Mouse (Mus musculus) CH12F3 (cell line): ENCODE results near the gene Il1r2.

ENCODE experiments used
- in situ Hi-C: fragments of 300-500 bp; cut with MboI; formaldehyde crosslinking; loops from 2 replicates; pipeline ENCODE4 v1.14.3; 2020; ENCODE audit warnings: low sequenced_read_pairs

The Il1r2 gene

DNA sequence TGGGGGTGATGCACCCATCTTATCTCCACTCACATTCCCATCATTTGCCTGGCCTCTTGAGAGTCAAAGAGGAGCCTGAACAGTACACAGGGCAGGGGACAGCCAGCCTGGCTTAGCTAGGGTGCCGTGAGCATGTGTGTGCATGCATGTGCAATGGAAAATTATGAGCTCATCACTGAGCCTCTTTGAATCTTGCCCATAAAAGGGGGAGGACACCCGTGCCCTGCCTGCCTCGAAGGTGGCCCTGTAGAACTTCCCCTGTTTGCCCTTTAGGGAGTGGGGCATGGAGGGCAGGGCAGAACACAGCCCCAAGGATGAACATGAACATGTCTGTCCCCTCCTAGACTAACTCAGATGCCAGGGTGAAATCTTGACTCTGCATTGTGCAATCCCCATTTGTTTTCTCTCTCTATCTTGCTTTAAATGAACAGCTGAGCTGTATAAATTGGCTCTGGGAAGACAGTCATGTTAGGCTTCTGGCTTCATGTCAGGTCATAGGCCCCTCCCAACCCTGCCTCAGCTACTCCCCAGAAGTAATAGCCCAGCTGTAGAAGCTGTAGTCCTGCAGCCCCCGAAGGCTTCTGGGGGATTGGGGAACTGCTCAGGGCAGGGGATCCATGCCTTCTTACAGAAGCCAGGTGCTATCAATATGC, 14.6 kb upstream of the Il1r2 start:
- in situ Hi-C loops, result no loop called here

DNA sequence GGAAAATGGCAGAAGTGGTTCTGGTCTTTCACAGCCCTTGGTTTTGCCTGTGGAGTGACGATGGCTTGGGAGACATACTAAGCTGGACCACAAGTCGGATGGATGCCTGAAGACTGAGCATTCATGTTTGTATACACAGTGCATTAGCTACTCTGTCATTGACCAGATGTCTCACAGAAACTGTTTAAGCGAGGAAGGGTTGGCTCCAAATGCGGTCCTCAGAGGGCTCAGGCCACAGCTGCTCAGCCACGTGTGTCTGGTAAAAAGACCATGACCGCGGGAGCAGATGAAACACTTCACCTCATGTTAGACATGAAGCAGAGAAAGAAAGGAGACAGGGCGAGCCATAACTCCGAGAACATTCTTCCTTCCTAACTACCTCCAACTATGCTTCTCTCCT, 12.5 kb upstream of the Il1r2 start:
- in situ Hi-C loops, result no loop called here

- in situ Hi-C loops, result no loop called here
These were observed 10.5 kb upstream of the Il1r2 start for GRCm38 (mm10) chr1:40063409-40063808.

GRCm38 (mm10) chr1:40064508-40064907, 9.4 kb upstream of the Il1r2 start:
- in situ Hi-C loops, result no loop called here

- in situ Hi-C loops, result no loop called here
These were observed 1.3 kb upstream of the Il1r2 start for GRCm38 (mm10) chr1:40072558-40072957.

DNA sequence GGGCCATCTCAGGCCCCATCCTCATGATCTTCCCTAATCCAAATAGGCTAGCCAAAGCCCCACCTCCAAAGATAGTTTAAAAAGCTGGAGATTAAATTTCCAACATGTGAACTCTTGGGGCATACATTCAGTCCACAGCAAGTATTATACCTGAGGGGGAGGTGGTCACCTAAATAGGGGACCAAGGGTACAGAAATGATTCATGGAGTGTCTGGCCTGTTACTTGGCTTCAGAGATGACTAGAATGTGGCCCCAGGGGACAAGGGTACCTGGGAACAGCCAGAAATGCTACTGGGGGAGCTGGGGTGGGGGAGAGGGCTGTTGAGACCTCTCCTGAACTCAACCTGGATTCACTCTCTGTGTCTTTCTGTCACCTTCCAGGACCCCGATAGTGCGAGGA, 3.4 kb downstream of the Il1r2 start:
- in situ Hi-C loops, result no loop called here

DNA sequence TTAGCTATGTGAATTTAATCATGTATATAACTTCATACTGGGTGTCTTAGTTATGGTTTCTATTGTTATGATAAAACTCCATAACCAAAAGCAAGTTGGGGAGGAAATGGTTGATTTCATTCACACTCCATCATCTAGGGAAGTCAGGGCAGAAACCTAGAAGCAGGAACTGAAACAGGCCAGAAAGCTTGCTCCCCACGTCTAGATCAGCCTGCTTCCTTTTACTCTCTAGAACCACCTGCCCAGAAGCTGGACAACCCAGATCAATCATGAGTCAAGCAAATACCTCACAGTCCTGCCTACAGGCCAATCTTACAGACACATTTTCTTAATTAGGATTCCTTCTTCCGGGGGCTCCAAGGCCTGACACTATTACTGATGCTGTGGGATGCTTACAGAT, 7.2 kb downstream of the Il1r2 start:
- in situ Hi-C loops, result no loop called here

DNA sequence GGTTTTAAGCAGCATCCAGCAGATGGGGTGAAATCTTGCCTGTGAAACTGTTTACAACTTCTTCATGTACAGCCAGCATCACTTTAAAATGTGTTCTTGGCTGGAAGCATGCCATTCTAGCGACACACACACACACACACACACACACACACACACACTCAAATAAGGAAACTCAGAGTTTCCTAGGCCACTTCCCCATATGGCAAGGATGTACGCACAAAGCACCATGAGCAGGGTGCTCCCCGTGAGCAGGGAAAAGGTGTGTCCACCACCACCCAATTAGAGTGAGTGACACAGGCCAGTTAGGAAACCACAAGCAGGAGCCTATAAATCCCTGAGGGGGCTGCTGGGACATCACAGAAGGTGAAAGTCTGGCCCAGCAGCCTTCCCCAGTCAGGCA, 10.5 kb downstream of the Il1r2 start:
- in situ Hi-C loops, result no loop called here

DNA sequence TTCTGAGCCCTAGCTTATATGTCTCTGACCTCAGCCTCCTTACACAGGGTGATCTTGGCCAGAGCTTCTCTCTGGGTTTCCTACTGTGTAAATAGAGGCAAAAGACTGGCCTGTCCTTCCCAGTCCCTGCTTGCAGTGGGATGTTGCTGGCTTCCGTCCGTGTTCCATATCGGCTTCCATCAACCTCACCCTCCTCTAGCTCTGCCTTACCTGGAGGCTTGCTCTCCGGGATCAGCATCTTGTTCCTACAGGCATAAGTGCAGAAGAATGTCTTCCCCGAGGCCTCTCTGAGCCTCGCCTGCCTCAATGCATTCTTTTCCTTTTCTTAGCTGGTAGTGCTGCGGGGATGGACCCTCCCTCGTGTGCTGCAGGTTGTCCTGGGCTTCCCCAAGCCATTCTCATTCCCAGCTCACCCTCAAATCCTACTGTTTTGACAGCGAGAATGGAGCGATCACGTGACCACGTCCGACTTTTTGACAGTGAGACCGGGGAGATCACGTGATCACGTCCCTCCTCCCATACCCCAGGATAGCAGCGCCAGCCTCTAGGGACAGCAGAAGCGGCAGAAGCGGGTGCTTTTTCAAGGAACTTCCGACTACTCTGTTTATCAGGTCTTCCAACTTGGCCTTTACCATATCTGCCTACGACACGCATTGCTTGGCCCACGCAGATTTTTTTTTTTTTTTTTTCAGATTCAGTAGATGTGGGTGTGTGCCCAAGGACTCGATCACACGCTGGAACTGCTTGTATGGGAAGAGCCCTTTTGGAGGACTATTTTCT, 11.7 kb downstream of the Il1r2 start:
- in situ Hi-C loops, result no loop called here

GRCm38 (mm10) chr1:40091160-40091559, 17.3 kb downstream of the Il1r2 start:
- in situ Hi-C loops, result loop anchor here (10.0 kb wide), 1 partner anchor 284 kb away; no protein-coding TSS in a partner anchor

DNA sequence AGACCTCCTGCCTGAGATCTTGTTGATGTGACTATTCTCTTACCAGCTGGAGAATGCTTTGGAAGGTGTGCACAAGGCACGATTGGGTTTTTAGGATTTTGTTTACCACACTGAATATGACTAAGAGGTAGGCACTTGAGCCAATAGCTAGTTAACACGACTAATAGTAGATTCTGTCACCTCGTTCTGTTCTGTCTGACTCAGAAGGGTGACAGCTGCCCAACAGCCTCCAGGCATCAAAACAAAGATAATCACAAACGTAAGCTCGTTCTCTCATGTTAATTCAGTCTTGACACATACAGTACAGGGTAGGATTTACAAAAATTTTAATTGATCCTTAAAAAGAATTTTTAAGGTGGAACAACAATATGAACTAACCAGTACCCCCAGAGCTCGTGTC, 18.7 kb downstream of the Il1r2 start:
- in situ Hi-C loops, result loop anchor here (10.0 kb wide), 1 partner anchor 282 kb away; no protein-coding TSS in a partner anchor

DNA sequence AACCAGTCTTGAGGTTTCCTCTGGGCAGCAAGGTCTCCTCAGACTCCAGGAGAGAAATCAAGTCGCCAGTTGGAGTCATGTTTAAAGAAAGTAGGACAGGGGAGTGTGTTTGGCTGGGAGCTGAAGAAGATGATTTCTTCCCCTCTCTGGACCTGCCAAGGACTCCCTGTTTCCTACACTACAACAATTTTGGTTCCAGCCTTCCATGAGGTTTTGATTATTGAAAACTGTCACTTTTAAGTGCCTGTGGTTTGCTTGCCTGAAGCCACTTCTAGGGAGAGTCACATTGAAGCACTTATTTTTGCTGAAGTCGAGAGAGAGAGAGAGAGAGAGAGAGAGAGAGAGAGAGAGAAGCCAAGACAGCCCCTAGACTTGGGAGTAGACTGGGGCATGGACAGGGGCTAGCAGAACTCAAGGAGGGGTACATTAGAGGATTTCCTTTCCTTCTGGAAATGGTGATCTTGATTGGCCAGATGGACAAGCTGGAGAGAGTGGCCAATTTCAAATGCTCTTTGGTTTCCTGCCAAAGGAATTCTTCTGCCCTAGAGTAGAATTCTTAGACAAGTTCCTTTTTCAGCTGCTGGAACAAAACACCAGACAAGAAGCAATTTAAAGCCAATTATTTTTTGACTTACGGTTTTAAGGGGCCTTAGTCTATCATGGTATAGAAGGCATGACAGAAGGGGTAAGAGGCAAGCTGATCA, 20.9 kb downstream of the Il1r2 start:
- in situ Hi-C loops, result loop anchor here (10.0 kb wide), 1 partner anchor 280 kb away; no protein-coding TSS in a partner anchor

DNA sequence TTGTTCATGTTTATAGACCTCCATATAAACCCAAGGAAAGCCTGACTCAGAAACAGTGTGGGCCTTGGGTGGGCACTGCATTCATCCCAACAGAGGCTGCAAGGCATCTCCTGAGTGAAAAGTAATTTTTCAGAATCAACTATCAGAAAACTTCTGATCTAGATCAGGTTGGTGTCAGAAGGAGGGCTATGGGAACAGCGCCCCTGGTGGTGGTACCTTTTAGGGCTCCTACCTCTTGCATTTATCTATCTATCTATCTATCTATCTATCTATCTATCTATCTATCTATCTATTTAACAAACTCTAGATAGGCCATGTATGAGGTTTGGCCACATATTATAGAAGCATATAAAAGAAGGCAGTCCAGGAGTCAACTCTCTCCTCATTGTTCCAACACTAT, 21.7 kb downstream of the Il1r2 start:
- in situ Hi-C loops, result loop anchor here (10.0 kb wide), 1 partner anchor 279 kb away; no protein-coding TSS in a partner anchor

DNA sequence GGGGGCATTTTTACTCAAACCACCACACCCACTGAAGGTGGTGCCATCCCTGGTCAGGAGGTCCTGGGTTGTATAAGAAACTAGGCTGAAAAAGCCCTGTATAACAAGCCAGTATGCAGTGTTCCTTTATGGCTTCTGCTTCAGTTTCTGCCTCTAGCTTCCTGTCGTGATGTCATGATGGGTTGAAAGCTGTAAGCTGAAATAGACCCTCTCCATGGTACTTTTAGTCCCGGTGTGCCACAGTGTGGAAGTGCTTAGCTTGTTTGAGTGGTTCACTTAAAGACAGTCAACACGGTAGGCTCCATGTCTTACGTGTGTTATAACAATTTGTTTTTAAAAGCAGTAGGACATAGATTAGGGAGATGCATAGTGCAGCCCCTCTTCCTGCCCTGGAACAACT, 32.4 kb downstream of the Il1r2 start:
- in situ Hi-C loops, result no loop called here

DNA sequence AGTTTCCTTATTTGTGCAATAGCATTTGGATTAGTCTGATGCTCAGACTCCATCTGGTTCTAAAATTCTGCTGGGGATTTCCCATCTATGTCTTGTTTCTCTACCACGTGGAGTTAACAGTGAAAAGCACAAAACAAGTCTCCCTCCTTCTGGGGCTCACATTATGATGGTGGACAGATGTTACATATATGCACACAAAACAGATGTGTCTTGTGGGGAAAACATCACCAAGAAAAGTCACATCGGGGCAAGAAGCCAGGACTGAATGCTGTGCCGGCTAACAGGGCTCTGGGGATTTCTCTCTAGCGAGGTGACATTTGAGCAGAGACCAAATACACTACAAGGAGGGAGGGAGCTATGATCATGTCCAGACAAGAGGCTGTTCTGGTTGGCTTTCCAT, 32.8 kb downstream of the Il1r2 start:
- in situ Hi-C loops, result no loop called here

GRCm38 (mm10) chr1:40107971-40108749, 34.3 kb downstream of the Il1r2 start:
- in situ Hi-C loops, result no loop called here

GRCm38 (mm10) chr1:40109736-40110135, 35.9 kb downstream of the Il1r2 start:
- in situ Hi-C loops, result no loop called here

DNA sequence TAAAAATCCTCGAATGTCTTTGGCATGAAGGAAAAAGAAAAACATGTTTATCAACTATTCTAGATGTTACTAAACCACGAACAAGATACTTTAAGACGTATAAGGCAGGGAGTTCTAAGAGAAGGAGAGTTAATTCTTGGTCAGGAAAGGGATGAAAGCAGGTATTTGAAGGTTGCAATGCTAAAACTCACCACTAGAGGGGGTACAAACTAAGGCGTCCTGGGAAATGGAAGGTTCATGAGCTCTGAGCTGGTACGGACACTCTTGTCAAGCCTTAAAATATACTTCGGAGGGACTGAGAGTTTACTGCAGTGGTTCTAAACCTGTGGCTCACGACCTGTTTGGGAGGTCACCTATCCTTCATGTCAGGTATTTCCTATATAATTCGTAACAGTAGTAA, 41.4 kb downstream of the Il1r2 start:
- in situ Hi-C loops, result no loop called here

DNA sequence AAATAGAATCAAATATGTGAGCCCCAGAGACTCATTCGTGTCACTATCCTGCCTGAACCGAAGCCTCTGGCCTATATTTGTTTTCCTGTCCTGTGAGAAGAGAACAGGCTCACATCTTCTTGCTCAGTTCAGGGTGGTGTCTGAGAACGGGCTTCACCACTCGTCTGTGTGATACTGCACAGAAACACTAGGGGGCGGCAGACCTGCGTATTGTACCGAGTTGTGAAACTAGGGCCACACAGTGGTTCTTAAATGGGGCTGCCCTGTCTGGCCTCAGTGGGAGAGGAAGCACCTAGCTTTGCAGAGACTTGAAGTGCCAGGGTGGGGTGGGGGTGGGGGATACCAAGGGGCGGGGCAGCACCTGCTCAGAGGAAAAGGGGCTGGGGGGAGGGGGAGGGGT, 42.5 kb downstream of the Il1r2 start:
- in situ Hi-C loops, result no loop called here

DNA sequence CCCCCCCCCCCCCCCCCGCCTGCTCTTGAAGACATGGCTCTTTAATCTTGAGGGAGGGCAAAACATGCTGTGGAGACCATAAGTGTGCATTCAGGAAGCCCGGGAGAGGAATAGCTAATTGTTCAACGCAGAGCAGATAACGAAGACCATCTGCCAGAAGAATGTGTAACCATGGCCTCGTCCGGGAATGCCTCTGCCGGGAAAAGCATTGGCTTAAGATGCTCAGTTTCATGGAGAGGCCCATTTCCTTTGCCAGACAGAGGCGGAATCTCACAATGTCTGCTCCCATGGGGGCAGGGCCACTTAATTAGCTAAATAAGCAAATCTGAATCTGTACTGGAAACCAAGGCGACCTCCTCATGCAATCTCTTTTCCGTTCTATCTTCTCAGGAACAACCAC, 43.7 kb downstream of the Il1r2 start:
- in situ Hi-C loops, result no loop called here

DNA sequence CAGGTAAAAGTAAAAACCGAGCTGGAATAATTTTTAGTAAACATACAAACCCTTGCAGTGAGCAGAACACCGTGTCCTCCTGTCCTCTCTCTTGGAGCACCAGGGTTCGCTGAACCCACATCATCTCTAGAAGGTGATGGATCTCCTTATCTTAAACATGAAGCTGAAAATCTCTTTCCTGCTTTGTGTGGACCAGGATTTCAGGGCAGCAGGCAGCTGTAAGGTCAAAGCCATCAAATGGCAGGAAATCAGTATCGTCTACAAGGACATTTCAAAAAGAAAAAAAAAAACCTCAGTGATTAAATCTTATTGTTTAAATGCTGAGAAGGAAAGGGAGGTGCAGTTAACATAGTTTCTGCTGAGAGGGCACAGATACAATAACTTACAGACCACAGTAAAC, 50.4 kb downstream of the Il1r2 start:
- in situ Hi-C loops, result no loop called here
